10 mouse cellular contexts compared by ENCODE assay signal in genomic region chr11:61341971-61342370, GRCm38 (mm10). TPM values are rescaled to one million over a fixed set of nuclear protein-coding genes. Genes with fewer than 3 reads are reported as not detected.
DNase-seq lines count a peak whose midpoint lies in the region; ATAC-seq lines count a peak whose summit lies in the region.
"Had no signal": no experiment of that assay in that cellular context is flagged by ENCODE, and none has a peak within 500 bp of the region (broad histone marks: within the 10 kb centered on the region; RNA-seq: fewer than 3 reads in every experiment).

No protein-coding gene starts in this region.

- H3K4me3 ChIP-seq in kidney, embryonic 16.5 days (ENCODE audit: low read length), result peak overlapping the region; percentile 44
- H3K4me3 ChIP-seq in forebrain, embryonic 12.5 days (replicated peaks), result peak overlapping the region; percentile 38
- H3K4me3 ChIP-seq in limb, embryonic 12.5 days (replicated peaks), result peak overlapping the region; percentile 43
- H3K4me3 ChIP-seq in neural tube, embryonic 13.5 days, result peak overlapping the region; percentile 41

- 6% methylated on average over 10 of the region's 10 CpGs for WGBS in kidney, embryonic 16.5 days
- 9% methylated on average over 10 of the region's 10 CpGs for WGBS in forebrain, embryonic 12.5 days
- WGBS in limb, embryonic 12.5 days, result 21% methylated on average over 10 of the region's 10 CpGs
- WGBS in neural tube, embryonic 13.5 days, result 13% methylated on average over 10 of the region's 10 CpGs

- no peaks in the 10 kb centered on the region for H3K36me3 ChIP-seq in kidney, embryonic 16.5 days (ENCODE audit: insufficient read depth, low read length)
- no peaks in the 10 kb centered on the region for H3K36me3 ChIP-seq in forebrain, embryonic 12.5 days (replicated peaks)
- H3K36me3 ChIP-seq in limb, embryonic 12.5 days, result no peaks in the 10 kb centered on the region
- H3K36me3 ChIP-seq in neural tube, embryonic 13.5 days, result no peaks in the 10 kb centered on the region

- peaks cover 13% of the 10 kb centered on the region for H3K4me1 ChIP-seq in kidney, embryonic 16.5 days (ENCODE audit: insufficient read depth, low read length)
- peaks cover 10% of the 10 kb centered on the region for H3K4me1 ChIP-seq in forebrain, embryonic 12.5 days
- peaks cover 6% of the 10 kb centered on the region; the same call in 1 of the 2 replicates for H3K4me1 ChIP-seq in limb, embryonic 12.5 days (replicated peaks)
- H3K4me1 ChIP-seq in neural tube, embryonic 13.5 days (replicated peaks), result peaks cover 14% of the 10 kb centered on the region

- no peak for ATAC-seq in kidney, embryonic 16.5 days (ENCODE audit: low FRiP score, low TSS enrichment)
- ATAC-seq in forebrain, embryonic 12.5 days (ENCODE audit: low FRiP score), result no peak
- no peak for ATAC-seq in limb, embryonic 12.5 days (ENCODE audit: insufficient number of reproducible peaks, insufficient read depth, low FRiP score, low TSS enrichment, low read depth)
- ATAC-seq in neural tube, embryonic 13.5 days (ENCODE audit: low read depth), result no peak
- ATAC-seq in megakaryocyte progenitor cell, adult 5-6 weeks (replicated peaks; ENCODE audit: poor library complexity), result no peak

- H3K27me3 ChIP-seq in kidney, embryonic 16.5 days (ENCODE audit: insufficient read depth, low read length), result peaks cover 28% of the 10 kb centered on the region
- H3K27me3 ChIP-seq in forebrain, embryonic 12.5 days, result peaks cover 54% of the 10 kb centered on the region
- peaks cover 66% of the 10 kb centered on the region for H3K27me3 ChIP-seq in limb, embryonic 12.5 days
- H3K27me3 ChIP-seq in neural tube, embryonic 13.5 days, result peaks cover 51% of the 10 kb centered on the region

- H3K9me3 ChIP-seq in kidney, embryonic 16.5 days (ENCODE audit: low read length), result no peaks in the 10 kb centered on the region
- H3K9me3 ChIP-seq in forebrain, embryonic 12.5 days, result no peaks in the 10 kb centered on the region
- H3K9me3 ChIP-seq in limb, embryonic 12.5 days, result no peaks in the 10 kb centered on the region
- H3K9me3 ChIP-seq in neural tube, embryonic 13.5 days, result no peaks in the 10 kb centered on the region

- no peak overlapping the region for H3K27ac ChIP-seq in kidney, embryonic 16.5 days (ENCODE audit: low read length)
- no peak overlapping the region for H3K27ac ChIP-seq in forebrain, embryonic 12.5 days
- no peak overlapping the region for H3K27ac ChIP-seq in limb, embryonic 12.5 days
- H3K27ac ChIP-seq in neural tube, embryonic 13.5 days (replicated peaks), result no peak overlapping the region

- H3K9ac ChIP-seq in kidney, embryonic 16.5 days (replicated peaks; ENCODE audit: low read length), result peak overlapping the region; percentile 40; the same call in 1 of the 2 replicates
- H3K9ac ChIP-seq in forebrain, embryonic 12.5 days, result 0 out of 2 replicates have a peak overlapping the region, but pooled peaks have one; percentile 49
- H3K9ac ChIP-seq in limb, embryonic 12.5 days (replicated peaks), result no peak overlapping the region
- H3K9ac ChIP-seq in neural tube, embryonic 13.5 days, result 0 out of 2 replicates have a peak overlapping the region, but pooled peaks have one; percentile 54

- H3K4me2 ChIP-seq in kidney, embryonic 16.5 days (replicated peaks; ENCODE audit: low read depth, low read length), result peak overlapping the region; percentile 63
- H3K4me2 ChIP-seq in forebrain, embryonic 12.5 days, result peak overlapping the region; percentile 59
- peak overlapping the region; percentile 72 for H3K4me2 ChIP-seq in limb, embryonic 12.5 days
- H3K4me2 ChIP-seq in neural tube, embryonic 13.5 days, result peak overlapping the region; percentile 68

- no peak for DNase-seq in kidney, postnatal 14 days
- no peak for DNase-seq in right cerebral cortex, postnatal 25 days
- DNase-seq in layer of hippocampus, postnatal 14 days (ENCODE audit: low spot score in 2 of 2), result no peak
- DNase-seq: gastrocnemius, postnatal 36 days had no signal

RNA-seq across cellular contexts. Expression of gene Slc47a2, which starts 0.7 kb away (rescaled TPM):
- polyA plus RNA-seq in kidney, embryonic 16.5 days (2015; fragmentation: Nextera tagmentation; extraction: Ambion mirVana), result 0.10 TPM in 1 of 2 replicates, not detected in the other
- not detected in 2 replicates for polyA plus RNA-seq in forebrain, embryonic 12.5 days (2016; fragmentation: Nextera tagmentation; extraction: Ambion mirVana)
- not detected in 2 replicates for polyA plus RNA-seq in limb, embryonic 12.5 days (2016; fragmentation: Nextera tagmentation; extraction: Ambion mirVana)
- not detected in 2 replicates for polyA plus RNA-seq in neural tube, embryonic 13.5 days (2015; fragmentation: Nextera tagmentation; extraction: Ambion mirVana)
- total RNA-seq in layer of hippocampus, postnatal 14 days (2021), result under 1 TPM in 1 of 2 experiments, not detected in 1; 0.17 TPM
- total RNA-seq in megakaryocyte progenitor cell, adult 5-6 weeks (2015), result not detected in 2 replicates
- total RNA-seq in megakaryocyte progenitor cell, adult 5-6 weeks (2017), result not detected in 2 replicates
- total RNA-seq: gastrocnemius, postnatal 36 days; liver, adult 2 months had no signal
- polyA plus RNA-seq: liver, adult 2 months had no signal

RNA-seq across cellular contexts. Expression of gene Slc47a1, which starts 36.2 kb away (rescaled TPM):
- polyA plus RNA-seq in kidney, embryonic 16.5 days (2015; fragmentation: Nextera tagmentation; extraction: Ambion mirVana), result 39.5 and 48.8 TPM in 2 replicates
- 0.19 TPM in 1 of 2 replicates, not detected in the other for polyA plus RNA-seq in forebrain, embryonic 12.5 days (2016; fragmentation: Nextera tagmentation; extraction: Ambion mirVana)
- polyA plus RNA-seq in limb, embryonic 12.5 days (2016; fragmentation: Nextera tagmentation; extraction: Ambion mirVana), result 0.08 TPM in 1 of 2 replicates, not detected in the other
- 0.22 TPM in 1 of 2 replicates, not detected in the other for polyA plus RNA-seq in neural tube, embryonic 13.5 days (2015; fragmentation: Nextera tagmentation; extraction: Ambion mirVana)
- under 1 TPM; 0.83 to 0.93 TPM for total RNA-seq in layer of hippocampus, postnatal 14 days (2021)
- total RNA-seq in megakaryocyte progenitor cell, adult 5-6 weeks (2015), result not detected in 2 replicates
- total RNA-seq in megakaryocyte progenitor cell, adult 5-6 weeks (2017), result not detected in 2 replicates

Comparison
In these comparisons a context has a peak if more than half of its experiments do, and no peak if none do; other contexts are left out.
1. RNA of gene Slc47a1, which starts 36.2 kb away (polyA plus RNA-seq): 39.5 to 48.8 TPM in kidney, embryonic 16.5 days; 0.22 TPM in neural tube, embryonic 13.5 days, 0.19 TPM in forebrain, embryonic 12.5 days and 0.08 TPM in limb, embryonic 12.5 days; every median in the first group is over 10 times any median in the second.
2. Peak in every context shown above with its lines, with median percentiles within 50 percentile points of each other: H3K4me2 ChIP-seq and H3K4me3 ChIP-seq.